Mouse (Mus musculus) ES-Bruce4 (cell line): ENCODE results near the gene Tubb3. TPM values are rescaled to one million over a fixed set of nuclear protein-coding genes. Genes with fewer than 3 reads are reported as not detected.
"Not testable (repeated sequence)": the region's sequence is repeated elsewhere in the genome, so short reads cannot be mapped to it uniquely, and the experiment has no call there.

ENCODE experiments used
- H3K27ac ChIP-seq: 2 replicates; pipeline ENCODE4 v1.5.1; 2012; ENCODE audit warnings: low read length, inconsistent platforms; ENCODE audit not compliant: insufficient read depth
- H3K27me3 ChIP-seq: 2 replicates; pipeline ENCODE4 v1.6.1; 2012; ENCODE audit warnings: mild to moderate bottlenecking, low read length, inconsistent platforms; ENCODE audit not compliant: control insufficient read depth, poor library complexity, insufficient read depth, severe bottlenecking
- H3K36me3 ChIP-seq: 2 replicates; pipeline ENCODE4 v1.6.1; 2012; ENCODE audit warnings: inconsistent platforms, mild to moderate bottlenecking, low read length, moderate library complexity; ENCODE audit not compliant: control insufficient read depth, poor library complexity, insufficient read depth, severe bottlenecking
- H3K4me1 ChIP-seq: one replicate; pipeline ENCODE4 v1.8.1; 2011; ENCODE audit warnings: low read length; ENCODE audit not compliant: control insufficient read depth, insufficient read depth
- H3K4me3 ChIP-seq: 2 replicates; pipeline ENCODE4 v1.5.1; 2011; ENCODE audit warnings: low read depth, mild to moderate bottlenecking, low read length
- H3K9ac ChIP-seq: 2 replicates; pipeline ENCODE4 v1.6.1; 2012; ENCODE audit warnings: low read depth, mild to moderate bottlenecking, inconsistent platforms; ENCODE audit not compliant: poor library complexity, severe bottlenecking
- H3K9me3 ChIP-seq: replicated peaks from 2 replicates; pipeline ENCODE4 v1.6.1; 2012; ENCODE audit warnings: mild to moderate bottlenecking, low read length, inconsistent platforms; ENCODE audit not compliant: control insufficient read depth, poor library complexity, insufficient read depth, severe bottlenecking
- CTCF ChIP-seq: IDR thresholded peaks from one replicate; pipeline ENCODE4 v1.8.1; 2011; ENCODE audit warnings: low read depth, low read length
- EP300 ChIP-seq: IDR thresholded peaks from 2 replicates; pipeline ENCODE4 v1.6.1; 2011; ENCODE audit warnings: low read depth, low read length; ENCODE audit not compliant: insufficient read depth
- POLR2A ChIP-seq: IDR thresholded peaks from one replicate; pipeline ENCODE4 v1.8.1; 2011; ENCODE audit warnings: low read length; ENCODE audit not compliant: insufficient read depth
- polyA plus RNA-seq: library from polyadenylated mRNA; stranded (reverse); fragments of >200 nt; gene quantifications from 2 replicates; pipeline ENCODE4 v1.2.4, GENCODE M21; 2011; ENCODE audit warnings: low read depth; ENCODE audit not compliant: missing spikeins, insufficient read depth, insufficient read length

The Tubb3 gene
- polyA plus RNA-seq, 1 experiment = 20.1 TPM

DNA sequence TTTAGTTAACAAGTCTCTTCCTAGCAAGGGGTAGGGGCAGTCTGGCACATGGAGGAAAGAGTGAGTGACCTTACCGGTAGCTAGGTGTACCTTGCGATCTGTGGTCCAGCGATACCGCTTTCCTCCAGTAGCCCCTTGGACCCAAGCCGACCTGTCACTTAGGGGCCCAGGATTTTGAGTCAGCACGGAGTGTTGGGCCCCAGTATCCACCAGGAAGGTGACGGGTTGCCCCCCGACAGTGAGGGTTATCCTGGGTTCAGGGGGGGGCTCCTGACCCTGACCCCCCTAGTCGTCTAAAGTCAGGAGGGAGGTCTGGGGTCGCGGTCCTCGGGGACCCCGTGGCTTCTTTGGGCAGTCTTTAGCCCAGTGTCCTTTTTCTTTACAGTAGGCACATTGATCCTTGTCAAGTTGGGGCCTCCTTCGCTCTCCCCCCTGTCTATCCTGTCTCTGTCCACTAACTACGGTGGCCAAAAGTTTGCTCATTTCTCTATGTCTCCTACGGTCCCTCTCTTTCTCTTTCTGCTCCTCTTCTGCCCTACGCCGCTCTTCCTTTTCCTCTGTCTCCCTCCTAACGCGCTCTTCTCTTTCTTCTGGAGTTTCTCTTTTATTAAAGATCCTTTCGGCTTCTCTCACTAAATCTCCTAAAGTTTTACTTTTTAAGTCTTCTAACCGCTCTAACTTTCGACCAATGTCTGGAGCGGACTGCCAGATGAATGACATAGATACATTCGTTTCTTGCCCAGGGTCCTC is 20.6 kb downstream of the Tubb3 start:
- no peak for TF ChIP-seq EP300
- TF ChIP-seq CTCF = no peak
- TF ChIP-seq POLR2A = no peak
- Histone ChIP-seq H3K27me3 (no peaks in the 10 kb centered on the region), H3K36me3 (no peaks in the 10 kb centered on the region), H3K27ac (no peak overlapping the region), H3K9ac (no peak overlapping the region), H3K4me3 (no peak overlapping the region), H3K9me3 (peaks cover 70% of the 10 kb centered on the region), H3K4me1 (no peaks in the 10 kb centered on the region)

DNA sequence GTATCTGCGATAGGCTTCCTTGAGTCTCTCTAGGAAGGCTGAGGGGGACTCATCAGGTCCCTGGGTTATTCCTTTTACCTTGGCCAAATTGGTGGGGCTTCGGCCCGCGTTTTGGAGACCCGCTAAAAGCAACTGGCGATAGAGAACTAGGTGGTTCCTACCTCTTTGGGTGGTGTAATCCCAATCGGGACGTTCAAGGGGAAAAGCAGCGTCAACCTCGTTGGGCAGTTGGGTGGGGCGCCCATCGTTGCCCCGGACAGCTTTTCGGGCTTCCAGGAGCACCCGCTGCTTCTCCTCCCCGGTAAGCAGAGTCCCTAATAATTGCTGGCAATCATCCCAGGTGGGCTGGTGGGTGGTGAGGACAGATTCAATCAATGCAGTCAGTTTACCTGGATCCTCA is 21.2 kb downstream of the Tubb3 start:
- Histone ChIP-seq H3K9me3 (peaks cover 64% of the 10 kb centered on the region), H3K27me3 (no peaks in the 10 kb centered on the region), H3K9ac (no peak overlapping the region), H3K27ac (no peak overlapping the region), H3K4me1 (no peaks in the 10 kb centered on the region), H3K4me3 (no peak overlapping the region), H3K36me3 (no peaks in the 10 kb centered on the region)
- TF ChIP-seq EP300 = no peak
- no peak for TF ChIP-seq POLR2A
- TF ChIP-seq CTCF = no peak

DNA sequence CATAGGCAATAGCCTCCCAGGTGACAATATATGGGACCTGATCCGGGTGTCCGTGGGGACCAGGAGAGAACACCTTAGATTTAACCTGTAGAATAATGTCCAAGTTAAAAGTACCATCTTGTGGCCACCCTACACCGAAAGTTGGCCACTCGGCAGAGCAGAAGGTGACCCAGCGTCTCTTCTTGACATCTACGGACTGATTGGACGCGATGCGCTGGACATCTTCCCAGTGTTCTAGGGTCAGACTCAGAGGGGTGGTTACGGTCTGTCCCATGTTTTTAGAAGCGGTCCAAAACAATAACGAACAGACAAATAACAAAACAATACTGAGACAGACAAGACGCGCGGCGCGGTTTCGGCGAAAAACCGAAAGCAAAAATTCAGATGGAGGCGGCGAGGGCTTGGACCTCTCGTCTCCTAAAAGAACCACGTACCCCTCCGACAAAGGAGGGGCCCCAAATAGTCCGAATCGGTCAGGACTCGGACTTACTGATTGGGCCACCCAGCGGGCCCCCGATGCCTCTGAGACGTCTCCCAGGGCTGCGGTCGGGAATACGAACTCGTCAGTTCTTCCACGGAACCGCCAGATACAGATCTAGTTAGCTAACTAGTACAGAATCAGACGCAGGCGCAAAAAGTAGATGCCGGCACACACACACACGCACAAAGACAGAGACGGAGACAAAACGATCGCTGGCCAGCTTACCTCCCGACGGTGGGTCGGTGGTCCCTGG is 22.2 kb downstream of the Tubb3 start:
- H3K36me3 ChIP-seq, H3K4me1 ChIP-seq, H3K4me3 ChIP-seq, H3K9ac ChIP-seq, H3K27ac ChIP-seq, H3K27me3 ChIP-seq: not testable (repeated sequence)
- peaks cover 55% of the 10 kb centered on the region for H3K9me3 ChIP-seq

DNA sequence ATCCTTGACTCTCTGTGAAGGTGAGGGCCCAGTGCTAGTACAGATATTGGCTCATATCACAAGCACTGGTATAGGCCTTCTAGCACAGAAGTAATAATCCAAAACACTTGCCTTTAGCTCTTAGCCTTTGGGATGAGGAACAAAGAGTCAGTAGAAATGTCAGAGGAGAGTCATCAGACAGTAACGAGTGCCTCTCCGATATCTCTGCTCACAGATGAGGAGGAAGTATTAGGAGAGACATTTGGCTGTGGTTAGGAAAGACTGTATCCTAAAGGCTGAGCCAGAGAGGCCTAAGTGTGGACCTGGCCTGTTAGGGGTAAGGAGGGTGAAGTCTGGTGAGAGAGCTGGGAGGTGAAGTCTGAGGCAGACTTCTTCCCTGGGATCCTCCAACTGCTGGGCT is 30.6 kb downstream of the Tubb3 start:
- Histone ChIP-seq H3K9ac (no peak overlapping the region), H3K36me3 (no peaks in the 10 kb centered on the region)
- TF ChIP-seq EP300 (no peak), POLR2A (no peak), CTCF (no peak)

GRCm38 (mm10) chr8:123442351-123442750 is 31.1 kb downstream of the Tubb3 start:
- Histone ChIP-seq H3K36me3 (no peaks in the 10 kb centered on the region), H3K4me1 (no peaks in the 10 kb centered on the region), H3K9ac (no peak overlapping the region), H3K4me3 (no peak overlapping the region), H3K27ac (no peak overlapping the region), H3K27me3 (no peaks in the 10 kb centered on the region), H3K9me3 (peaks cover 4% of the 10 kb centered on the region; the same call in 1 of the 2 replicates)
- no peak for TF ChIP-seq POLR2A
- no peak for TF ChIP-seq EP300
- no peak for TF ChIP-seq CTCF

More for the DNA sequence above, 30.6 kb downstream of the Tubb3 start:
- Histone ChIP-seq H3K27me3 (no peaks in the 10 kb centered on the region), H3K9me3 (peaks cover 4% of the 10 kb centered on the region; the same call in 1 of the 2 replicates), H3K4me1 (no peaks in the 10 kb centered on the region), H3K4me3 (no peak overlapping the region), H3K27ac (no peak overlapping the region)
